Mouse (Mus musculus) thymus, adult 18-20 months (tissue): ENCODE data around the gene Olfr723.
"Not testable (repeated sequence)": the region's sequence is repeated elsewhere in the genome, so short reads cannot be mapped to it uniquely, and the experiment has no call there.

Source experiments
- DNase-seq, 2 experiments: peaks; one replicate each; pipeline ENCODE4 v3.0.0; 2022; ENCODE audit warnings: mixed read lengths in 2 of 2

Gene Olfr723

DNA sequence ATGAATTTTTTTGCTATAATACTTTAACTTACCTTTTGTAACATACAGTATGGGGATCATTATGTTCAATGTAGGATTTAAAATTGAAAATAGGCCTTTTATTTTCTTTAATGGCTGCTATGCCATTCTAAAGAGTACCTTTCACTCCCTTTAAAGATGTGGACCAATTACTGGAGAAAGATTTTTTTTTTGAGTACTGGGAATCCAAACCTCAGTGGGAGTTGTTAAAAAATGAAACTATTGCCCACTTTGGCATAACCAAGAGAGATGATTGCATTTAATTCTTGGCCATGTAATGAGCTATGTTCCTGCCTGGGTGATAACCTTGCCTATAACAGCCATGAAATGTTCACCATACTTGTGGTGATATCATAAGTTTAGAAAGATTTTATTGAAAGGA lies at the start of gene Olfr723:
Gene Olfr723 (minus strand): TSS at position 101 of the 400 bp plus-strand sequence.
- DNase-seq = not testable (repeated sequence)

DNA sequence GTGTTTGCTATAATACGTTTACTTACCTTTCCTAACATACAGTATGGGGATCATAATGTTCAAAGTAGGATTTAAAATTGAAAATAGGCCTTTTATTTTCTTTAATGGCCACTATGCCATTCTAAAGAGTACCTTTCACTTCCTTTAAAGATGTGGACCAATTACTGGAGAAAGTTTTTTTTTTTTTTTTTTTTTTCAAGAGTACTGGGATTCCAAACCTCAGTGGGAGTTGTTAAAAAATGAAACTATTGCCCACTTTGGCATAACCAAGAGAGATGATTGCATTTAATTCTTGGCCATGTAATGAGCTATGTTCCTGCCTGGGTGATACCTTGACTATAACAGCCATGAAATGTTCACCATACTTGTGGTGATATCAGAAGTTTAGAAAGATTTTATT lies 31.6 kb upstream of the Olfr723 start, which contains the start of gene Olfr724:
Gene Olfr724 (minus strand): TSS at position 101 of the 400 bp plus-strand sequence.
- DNase-seq = not testable (repeated sequence)

DNA sequence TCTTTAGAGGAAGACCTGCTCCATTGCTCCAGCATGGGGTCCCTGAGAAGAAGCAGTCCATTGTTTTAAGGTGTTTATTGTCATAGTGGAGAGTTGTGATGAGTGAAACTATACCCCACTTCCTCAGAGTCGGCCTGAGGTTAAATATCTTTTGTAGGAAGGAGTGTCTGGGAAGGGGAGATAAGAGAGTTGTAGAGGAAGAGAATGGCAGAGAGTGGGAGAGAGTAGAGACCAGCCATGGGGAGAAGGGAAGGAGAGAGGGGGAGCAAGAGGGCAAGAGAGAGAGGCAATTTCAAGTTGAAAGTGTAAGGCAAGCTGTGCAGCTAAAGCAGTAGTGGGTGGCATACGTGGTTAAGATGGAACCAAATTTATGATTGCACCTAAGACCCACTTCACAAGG lies 24.3 kb upstream of the Olfr723 start:
- DNase-seq = no peak

DNA sequence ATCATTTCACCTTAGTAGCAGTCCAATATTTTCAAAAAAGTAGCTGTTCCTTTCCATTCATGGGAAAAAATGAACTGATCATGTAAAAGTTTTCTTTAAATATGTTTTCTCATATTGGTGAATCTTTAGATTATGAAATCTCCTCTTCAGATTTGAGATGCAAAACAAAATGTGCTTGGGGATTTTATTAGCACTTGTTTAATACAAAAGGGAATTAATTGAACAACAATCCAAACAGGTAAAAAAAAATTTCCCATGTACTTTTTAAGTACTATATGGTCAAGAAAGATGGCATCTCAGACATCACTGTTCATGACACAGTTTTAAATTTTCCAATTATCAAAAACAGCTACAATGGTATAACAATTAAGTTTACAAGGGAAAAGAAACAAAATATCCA lies 29.7 kb downstream of the Olfr723 start, which contains the start of gene Olfr722:
Gene Olfr722 (minus strand): TSS at position 101 of the 400 bp plus-strand sequence.
- no peak for DNase-seq
